Mouse (Mus musculus): ENCODE data around the gene Zfp644. TPM values are rescaled to one million over a fixed set of nuclear protein-coding genes. Genes with fewer than 3 reads are reported as not detected.

Gene Zfp644
- polyA plus RNA-seq, 1 experiment: 11.3 TPM

GRCm38 (mm10) chr5:106664910-106665309 is 32.2 kb downstream of the Zfp644 start:
- Histone ChIP-seq H3K36me3 (ENCODE audit: control insufficient read depth, insufficient read depth, low read length) (no peaks in the 10 kb centered on the region), H3K27me3 (replicated peaks; ENCODE audit: control insufficient read depth, insufficient read depth, low read length) (no peaks in the 10 kb centered on the region), H3K27ac (ENCODE audit: insufficient read depth, low read depth, low read length) (no peak overlapping the region), H3K4me1 (ENCODE audit: control insufficient read depth, insufficient read depth, low read length) (0 out of 2 replicates have a peak, but pooled peaks cover 3% of the 10 kb centered on the region), H3K4me3 (ENCODE audit: insufficient read depth, low read depth, low read length) (no peak overlapping the region)
- DNase-seq: no peak
- WGBS: 95% methylated on average over 4 of the region's 4 CpGs
- TF ChIP-seq POLR2A (IDR thresholded peaks at IDR 0.05; ENCODE audit: low read depth, low read length) (no peak), CTCF (conservative IDR thresholded peaks at IDR 0.05; ENCODE audit: insufficient read depth, insufficient read length, low read depth, low read length) (no peak)

GRCm38 (mm10) chr5:106660867-106661266 is 36.2 kb downstream of the Zfp644 start:
- no peak overlapping the region for H3K27ac ChIP-seq (ENCODE audit: insufficient read depth, low read depth, low read length)
- TF ChIP-seq POLR2A (IDR thresholded peaks at IDR 0.05; ENCODE audit: low read depth, low read length) (no peak), CTCF (conservative IDR thresholded peaks at IDR 0.05; ENCODE audit: insufficient read depth, insufficient read length, low read depth, low read length) (no peak)
- 0 out of 2 replicates have a peak, but pooled peaks cover 3% of the 10 kb centered on the region for H3K4me1 ChIP-seq (ENCODE audit: control insufficient read depth, insufficient read depth, low read length)
- H3K36me3 ChIP-seq (ENCODE audit: control insufficient read depth, insufficient read depth, low read length): no peaks in the 10 kb centered on the region
- DNase-seq: no peak
- H3K27me3 ChIP-seq (replicated peaks; ENCODE audit: control insufficient read depth, insufficient read depth, low read length): no peaks in the 10 kb centered on the region
- 61% methylated on average over 1 of the region's 1 CpGs for WGBS
- no peak overlapping the region for H3K4me3 ChIP-seq (ENCODE audit: insufficient read depth, low read depth, low read length)

- WGBS: 84% methylated on average over 3 of the region's 3 CpGs
- no peak for DNase-seq
- Histone ChIP-seq H3K4me1 (ENCODE audit: control insufficient read depth, insufficient read depth, low read length) (no peaks in the 10 kb centered on the region), H3K36me3 (ENCODE audit: control insufficient read depth, insufficient read depth, low read length) (no peaks in the 10 kb centered on the region; the same call in 1 of the 2 replicates), H3K27ac (ENCODE audit: insufficient read depth, low read depth, low read length) (no peak overlapping the region), H3K4me3 (ENCODE audit: insufficient read depth, low read depth, low read length) (no peak overlapping the region), H3K27me3 (replicated peaks; ENCODE audit: control insufficient read depth, insufficient read depth, low read length) (no peaks in the 10 kb centered on the region)
- TF ChIP-seq POLR2A (IDR thresholded peaks at IDR 0.05; ENCODE audit: low read depth, low read length) (no peak), CTCF (conservative IDR thresholded peaks at IDR 0.05; ENCODE audit: insufficient read depth, insufficient read length, low read depth, low read length) (no peak)
These were observed 44.2 kb downstream of the Zfp644 start for GRCm38 (mm10) chr5:106652790-106653328.

GRCm38 (mm10) chr5:106652220-106652753 is 44.8 kb downstream of the Zfp644 start:
- no peak for TF ChIP-seq CTCF (conservative IDR thresholded peaks at IDR 0.05; ENCODE audit: insufficient read depth, insufficient read length, low read depth, low read length)
- no peak for TF ChIP-seq POLR2A (IDR thresholded peaks at IDR 0.05; ENCODE audit: low read depth, low read length)
- DNase-seq: no peak
- Histone ChIP-seq H3K27ac (ENCODE audit: insufficient read depth, low read depth, low read length) (no peak overlapping the region), H3K4me3 (ENCODE audit: insufficient read depth, low read depth, low read length) (no peak overlapping the region), H3K36me3 (ENCODE audit: control insufficient read depth, insufficient read depth, low read length) (no peaks in the 10 kb centered on the region; the same call in 1 of the 2 replicates), H3K27me3 (replicated peaks; ENCODE audit: control insufficient read depth, insufficient read depth, low read length) (no peaks in the 10 kb centered on the region), H3K4me1 (ENCODE audit: control insufficient read depth, insufficient read depth, low read length) (no peaks in the 10 kb centered on the region)
- WGBS: 70% methylated on average over 4 of the region's 4 CpGs

- no peak for DNase-seq
- TF ChIP-seq POLR2A (IDR thresholded peaks at IDR 0.05; ENCODE audit: low read depth, low read length): no peak
- no peak for TF ChIP-seq CTCF (conservative IDR thresholded peaks at IDR 0.05; ENCODE audit: insufficient read depth, insufficient read length, low read depth, low read length)
- Histone ChIP-seq H3K27me3 (replicated peaks; ENCODE audit: control insufficient read depth, insufficient read depth, low read length) (no peaks in the 10 kb centered on the region), H3K4me1 (ENCODE audit: control insufficient read depth, insufficient read depth, low read length) (no peaks in the 10 kb centered on the region), H3K27ac (ENCODE audit: insufficient read depth, low read depth, low read length) (no peak overlapping the region), H3K36me3 (ENCODE audit: control insufficient read depth, insufficient read depth, low read length) (no peaks in the 10 kb centered on the region; the same call in 1 of the 2 replicates), H3K4me3 (ENCODE audit: insufficient read depth, low read depth, low read length) (no peak overlapping the region)
These were observed 47.1 kb downstream of the Zfp644 start for GRCm38 (mm10) chr5:106649995-106650394.

- no peak for TF ChIP-seq POLR2A (IDR thresholded peaks at IDR 0.05; ENCODE audit: low read depth, low read length)
- TF ChIP-seq CTCF (conservative IDR thresholded peaks at IDR 0.05; ENCODE audit: insufficient read depth, insufficient read length, low read depth, low read length): no peak
- no peak for DNase-seq
- Histone ChIP-seq H3K36me3 (ENCODE audit: control insufficient read depth, insufficient read depth, low read length) (no peaks in the 10 kb centered on the region; the same call in 1 of the 2 replicates), H3K27ac (ENCODE audit: insufficient read depth, low read depth, low read length) (no peak overlapping the region), H3K4me3 (ENCODE audit: insufficient read depth, low read depth, low read length) (no peak overlapping the region), H3K27me3 (replicated peaks; ENCODE audit: control insufficient read depth, insufficient read depth, low read length) (no peaks in the 10 kb centered on the region), H3K4me1 (ENCODE audit: control insufficient read depth, insufficient read depth, low read length) (no peaks in the 10 kb centered on the region)
These were observed 47.6 kb downstream of the Zfp644 start for GRCm38 (mm10) chr5:106649441-106649840.

GRCm38 (mm10) chr5:106643434-106643833 is 53.7 kb downstream of the Zfp644 start:
- Histone ChIP-seq H3K27me3 (replicated peaks; ENCODE audit: control insufficient read depth, insufficient read depth, low read length) (no peaks in the 10 kb centered on the region), H3K36me3 (ENCODE audit: control insufficient read depth, insufficient read depth, low read length) (no peaks in the 10 kb centered on the region; the same call in 1 of the 2 replicates), H3K4me1 (ENCODE audit: control insufficient read depth, insufficient read depth, low read length) (no peaks in the 10 kb centered on the region), H3K4me3 (ENCODE audit: insufficient read depth, low read depth, low read length) (no peak overlapping the region), H3K27ac (ENCODE audit: insufficient read depth, low read depth, low read length) (no peak overlapping the region)
- no peak for DNase-seq
- no peak for TF ChIP-seq POLR2A (IDR thresholded peaks at IDR 0.05; ENCODE audit: low read depth, low read length)
- no peak for TF ChIP-seq CTCF (conservative IDR thresholded peaks at IDR 0.05; ENCODE audit: insufficient read depth, insufficient read length, low read depth, low read length)
- WGBS: 78% methylated on average over 4 of the region's 4 CpGs

Data from kidney, adult 2 months (tissue).